Mouse (Mus musculus) forebrain, embryonic 15.5 days (tissue): ENCODE data around the gene Mtx1. TPM values are rescaled to one million over a fixed set of nuclear protein-coding genes. Genes with fewer than 3 reads are reported as not detected.
"Not testable (repeated sequence)": the region's sequence is repeated elsewhere in the genome, so short reads cannot be mapped to it uniquely, and the experiment has no call there.

Experiments used
- ATAC-seq: fragments of 200-750 bp; cut with Nextera tagmentation; replicated peaks from 2 replicates; pipeline ENCODE4 v1.8.0; 2017; ENCODE audit warnings: mild to moderate bottlenecking, moderate TSS enrichment, moderate library complexity
- H3K27ac ChIP-seq: fragments of 300-500 bp; sonication (generic); replicated peaks from 2 replicates; pipeline ENCODE4 v1.5.1; 2015; ENCODE audit warnings: mild to moderate bottlenecking, inconsistent platforms
- H3K27me3 ChIP-seq: fragments of 300-500 bp; sonication (generic); 2 replicates; pipeline ENCODE4 v1.6.1; 2015; ENCODE audit warnings: inconsistent platforms
- H3K36me3 ChIP-seq: fragments of 300-500 bp; sonication (generic); 2 replicates; pipeline ENCODE4 v1.6.1; 2015; ENCODE audit warnings: mild to moderate bottlenecking, inconsistent platforms
- H3K4me1 ChIP-seq: fragments of 300-500 bp; sonication (generic); 2 replicates; pipeline ENCODE4 v1.6.1; 2015; ENCODE audit warnings: inconsistent platforms
- H3K4me2 ChIP-seq: fragments of 300-500 bp; sonication (generic); replicated peaks from 2 replicates; pipeline ENCODE4 v1.6.1; 2015; ENCODE audit warnings: mild to moderate bottlenecking, inconsistent platforms
- H3K4me3 ChIP-seq: fragments of 300-500 bp; sonication (generic); 2 replicates; pipeline ENCODE4 v1.5.1; 2015; ENCODE audit warnings: mild to moderate bottlenecking, inconsistent platforms
- H3K9ac ChIP-seq: fragments of 300-500 bp; sonication (generic); replicated peaks from 2 replicates; pipeline ENCODE4 v1.6.1; 2015; ENCODE audit warnings: mild to moderate bottlenecking, inconsistent platforms
- H3K9me3 ChIP-seq: fragments of 300-500 bp; sonication (generic); 2 replicates; pipeline ENCODE4 v1.6.1; 2016; ENCODE audit warnings: inconsistent platforms
- WGBS: fragments of 180-500 bp; shearing (Covaris S2); methylation state at CpG from one replicate; pipeline ENCODE4 v1.1.7; 2015; ENCODE audit warnings: mixed read lengths; 5-methylcytosine and 5-hydroxymethylcytosine counted together
- polyA plus RNA-seq: library from polyadenylated mRNA; unstranded; fragments of >200 nt; fragmentation: Nextera tagmentation; extraction: Ambion mirVana; gene quantifications from 2 replicates; pipeline ENCODE4 v1.2.1, GENCODE M21; 2015

Mtx1 gene
- polyA plus RNA-seq, 1 experiment from 2014 or later, result 175 TPM

- Histone ChIP-seq H3K36me3 (peaks cover 3% of the 10 kb centered on the region), H3K27ac (peak overlapping the region; percentile 90), H3K9ac (peak overlapping the region; percentile 54), H3K4me3 (peak overlapping the region; percentile 50), H3K4me2 (peak overlapping the region; percentile 76), H3K27me3 (no peaks in the 10 kb centered on the region), H3K4me1 (peaks cover 61% of the 10 kb centered on the region), H3K9me3 (no peaks in the 10 kb centered on the region)
- no peak for ATAC-seq
- WGBS, result 5% methylated on average over 12 of the region's 12 CpGs
Measured at GRCm38 (mm10) chr3:89225321-89225815, 1.5 kb downstream of the Mtx1 start.

- H3K4me2 ChIP-seq, result peak overlapping the region; percentile 76
- H3K4me1 ChIP-seq, result peaks cover 61% of the 10 kb centered on the region
Measured at GRCm38 (mm10) chr3:89224796-89225195, 2.1 kb downstream of the Mtx1 start.

GRCm38 (mm10) chr3:89221167-89221566, 5.7 kb downstream of the Mtx1 start:
- ATAC-seq, result no peak
- H3K27ac ChIP-seq, result peak overlapping the region; percentile 27
- no peaks in the 10 kb centered on the region for H3K27me3 ChIP-seq
- H3K36me3 ChIP-seq, result peaks cover 3% of the 10 kb centered on the region
- H3K9me3 ChIP-seq, result no peaks in the 10 kb centered on the region
- H3K4me1 ChIP-seq, result peaks cover 42% of the 10 kb centered on the region
- H3K9ac ChIP-seq, result no peak overlapping the region
- H3K4me2 ChIP-seq, result no peak overlapping the region
- 47% methylated on average over 5 of the region's 5 CpGs for WGBS
- no peak overlapping the region for H3K4me3 ChIP-seq

More at GRCm38 (mm10) chr3:89224796-89225195, 2.1 kb downstream of the Mtx1 start:
- no peak for ATAC-seq
- WGBS, result 22% methylated on average over 11 of the region's 11 CpGs
- Histone ChIP-seq H3K36me3 (peaks cover 3% of the 10 kb centered on the region), H3K9ac (peak overlapping the region; percentile 54), H3K9me3 (no peaks in the 10 kb centered on the region), H3K27me3 (no peaks in the 10 kb centered on the region), H3K27ac (peak overlapping the region; percentile 90), H3K4me3 (peak overlapping the region; percentile 50)

GRCm38 (mm10) chr3:89219546-89219945, 7.3 kb downstream of the Mtx1 start:
- no peaks in the 10 kb centered on the region for H3K27me3 ChIP-seq
- peak overlapping the region; percentile 39; the same call in 1 of the 2 replicates for H3K27ac ChIP-seq
- no peak overlapping the region for H3K4me3 ChIP-seq
- ATAC-seq, result no peak
- H3K36me3 ChIP-seq, result peaks cover 3% of the 10 kb centered on the region
- H3K9ac ChIP-seq, result no peak overlapping the region
- peaks cover 42% of the 10 kb centered on the region for H3K4me1 ChIP-seq
- WGBS, result 47% methylated on average over 8 of the region's 8 CpGs
- H3K4me2 ChIP-seq, result no peak overlapping the region
- H3K9me3 ChIP-seq, result no peaks in the 10 kb centered on the region

GRCm38 (mm10) chr3:89218271-89218670, 8.6 kb downstream of the Mtx1 start:
- 71% methylated on average over 1 of the region's 1 CpGs for WGBS
- ATAC-seq, result no peak
- Histone ChIP-seq H3K27me3 (no peaks in the 10 kb centered on the region), H3K9me3 (no peaks in the 10 kb centered on the region), H3K27ac (no peak overlapping the region), H3K4me1 (peaks cover 33% of the 10 kb centered on the region), H3K4me3 (no peak overlapping the region), H3K36me3 (peaks cover 3% of the 10 kb centered on the region), H3K9ac (no peak overlapping the region), H3K4me2 (no peak overlapping the region)

GRCm38 (mm10) chr3:89216407-89216806, 10.5 kb downstream of the Mtx1 start:
- not testable (repeated sequence) for H3K27ac ChIP-seq, H3K9me3 ChIP-seq, H3K36me3 ChIP-seq, H3K4me3 ChIP-seq, ATAC-seq, H3K27me3 ChIP-seq, H3K9ac ChIP-seq
- H3K4me2 ChIP-seq, result 0 out of 2 replicates have a peak overlapping the region, but pooled peaks have one; percentile 94
- peaks cover 39% of the 10 kb centered on the region for H3K4me1 ChIP-seq
- WGBS, result 67% methylated on average over 7 of the region's 7 CpGs

- ATAC-seq, result peak; percentile 35
- peak overlapping the region; percentile 79 for H3K9ac ChIP-seq
- WGBS, result 1% methylated on average over 6 of the region's 6 CpGs
- H3K27ac ChIP-seq, result peak overlapping the region; percentile 98
- H3K4me1 ChIP-seq, result peaks cover 39% of the 10 kb centered on the region
- H3K27me3 ChIP-seq, result no peaks in the 10 kb centered on the region
- H3K36me3 ChIP-seq, result peaks cover under 1% of the 10 kb centered on the region; the same call in 1 of the 2 replicates
- no peaks in the 10 kb centered on the region for H3K9me3 ChIP-seq
- H3K4me3 ChIP-seq, result peak overlapping the region; percentile 80
- H3K4me2 ChIP-seq, result peak overlapping the region; percentile 94
Measured at GRCm38 (mm10) chr3:89215853-89216252, 11.0 kb downstream of the Mtx1 start.

GRCm38 (mm10) chr3:89214681-89215411, 12.0 kb downstream of the Mtx1 start, which contains the start of gene Thbs3:
TSS of gene Thbs3 (plus strand) at chr3:89215180.
- WGBS, result under 1% methylated on average over 18 of the region's 19 CpGs
- Histone ChIP-seq H3K9ac (peak within 1 kb of the TSS; percentile 79), H3K27me3 (no peaks in the 10 kb centered on the region), H3K4me1 (peaks cover 39% of the 10 kb centered on the region), H3K27ac (peak within 1 kb of the TSS; percentile 98), H3K4me3 (peak within 1 kb of the TSS; percentile 80), H3K4me2 (peak within 1 kb of the TSS; percentile 94), H3K36me3 (peaks cover 6% of the 10 kb centered on the region), H3K9me3 (no peaks in the 10 kb centered on the region)
- peak; percentile 2; the same call in 1 of the 2 replicates for ATAC-seq

GRCm38 (mm10) chr3:89213803-89214530, 12.9 kb downstream of the Mtx1 start:
- Histone ChIP-seq H3K4me2 (peak overlapping the region; percentile 94), H3K27ac (peak overlapping the region; percentile 98), H3K27me3 (no peaks in the 10 kb centered on the region), H3K36me3 (peaks cover 15% of the 10 kb centered on the region), H3K9me3 (no peaks in the 10 kb centered on the region), H3K4me1 (peaks cover 39% of the 10 kb centered on the region), H3K9ac (peak overlapping the region; percentile 79), H3K4me3 (peak overlapping the region; percentile 80)
- ATAC-seq, result peak; percentile 85
- WGBS, result under 1% methylated on average over 67 of the region's 69 CpGs

- Histone ChIP-seq H3K4me3 (no peak overlapping the region), H3K27ac (no peak overlapping the region), H3K27me3 (no peaks in the 10 kb centered on the region), H3K9ac (no peak overlapping the region), H3K36me3 (peaks cover 44% of the 10 kb centered on the region), H3K4me2 (no peak overlapping the region), H3K4me1 (peaks cover 27% of the 10 kb centered on the region), H3K9me3 (no peaks in the 10 kb centered on the region)
- 81% methylated on average over 7 of the region's 7 CpGs for WGBS
- no peak for ATAC-seq
Measured at GRCm38 (mm10) chr3:89210731-89211130, 16.2 kb downstream of the Mtx1 start.

- H3K36me3 ChIP-seq, result peaks cover 50% of the 10 kb centered on the region
- 88% methylated on average over 13 of the region's 13 CpGs for WGBS
Measured at GRCm38 (mm10) chr3:89210162-89210561, 16.7 kb downstream of the Mtx1 start.

GRCm38 (mm10) chr3:89209731-89210130, 17.2 kb downstream of the Mtx1 start:
- ATAC-seq, result no peak
- Histone ChIP-seq H3K4me3 (no peak overlapping the region), H3K36me3 (peaks cover 52% of the 10 kb centered on the region), H3K27me3 (no peaks in the 10 kb centered on the region), H3K9me3 (no peaks in the 10 kb centered on the region), H3K27ac (no peak overlapping the region), H3K4me2 (no peak overlapping the region), H3K4me1 (peaks cover 17% of the 10 kb centered on the region), H3K9ac (no peak overlapping the region)
- 85% methylated on average over 7 of the region's 7 CpGs for WGBS

More at GRCm38 (mm10) chr3:89210162-89210561, 16.7 kb downstream of the Mtx1 start:
- no peak for ATAC-seq
- Histone ChIP-seq H3K4me2 (no peak overlapping the region), H3K9me3 (no peaks in the 10 kb centered on the region), H3K27ac (no peak overlapping the region), H3K4me3 (no peak overlapping the region), H3K27me3 (no peaks in the 10 kb centered on the region), H3K9ac (no peak overlapping the region), H3K4me1 (peaks cover 21% of the 10 kb centered on the region)
